ENCODE assay signal across 9 mouse cellular contexts in the genomic region with DNA sequence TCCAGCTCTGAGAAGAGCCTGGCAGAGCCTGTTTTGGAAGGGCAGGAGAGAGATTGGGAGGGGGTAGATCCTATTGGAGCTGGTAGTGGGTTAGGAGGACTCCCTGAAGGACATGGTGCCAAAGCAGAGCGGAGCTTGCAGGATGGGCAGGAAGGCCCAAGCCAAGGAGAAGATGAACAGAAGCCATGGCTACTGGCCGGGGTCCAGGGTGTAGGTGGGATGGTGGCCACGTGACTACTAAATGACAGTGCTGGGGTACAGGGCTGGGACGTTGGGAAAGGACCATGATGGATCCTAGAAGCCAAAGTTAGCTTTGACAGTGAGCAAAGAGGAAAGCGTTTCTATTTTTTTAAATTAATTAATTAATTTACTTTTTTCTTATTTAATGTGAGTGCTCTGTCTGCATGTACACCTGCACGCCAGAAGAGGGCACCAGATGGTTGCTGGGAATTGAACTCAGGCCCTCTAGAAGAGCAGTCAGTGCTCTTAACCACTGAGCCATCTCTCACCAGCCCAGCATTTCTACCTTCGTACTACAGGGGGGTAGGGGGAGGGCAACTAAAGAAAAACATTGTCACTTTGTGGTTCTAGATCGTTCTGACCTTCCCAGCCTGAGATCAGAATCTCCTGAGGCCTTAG. TPM values are rescaled to one million over a fixed set of nuclear protein-coding genes. Genes with fewer than 3 reads are reported as not detected.
DNase-seq lines count a peak whose midpoint lies in the region; ATAC-seq and TF ChIP-seq lines count a peak whose summit lies in the region.
"Had no signal": no experiment of that assay in that cellular context is flagged by ENCODE, and none has a peak within 500 bp of the region (broad histone marks: within the 10 kb centered on the region; RNA-seq: fewer than 3 reads in every experiment).

No protein-coding gene starts in this region.

- no peak overlapping the region for H3K4me3 ChIP-seq in kidney, embryonic 16.5 days (ENCODE audit: low read length)
- no peak overlapping the region for H3K4me3 ChIP-seq in bone marrow, adult 2 months (replicated peaks; ENCODE audit: control insufficient read depth, low read depth, low read length)

- 47% methylated on average over 8 of the region's 8 CpGs for WGBS in kidney, embryonic 16.5 days
- 41% methylated on average over 8 of the region's 8 CpGs for WGBS in bone marrow, adult 2 months

- H3K36me3 ChIP-seq in kidney, embryonic 16.5 days (ENCODE audit: insufficient read depth, low read length): no peaks in the 10 kb centered on the region

- no peak overlapping the region for H3K4me2 ChIP-seq in kidney, embryonic 16.5 days (replicated peaks; ENCODE audit: low read depth, low read length)

- no peak overlapping the region for H3K27ac ChIP-seq in kidney, embryonic 16.5 days (ENCODE audit: low read length)
- no peak overlapping the region for H3K27ac ChIP-seq in bone marrow, adult 2 months (ENCODE audit: control insufficient read depth, insufficient read depth, low read depth, low read length, poor library complexity)

- DNase-seq in adrenal gland, postnatal 36 days: peak; percentile 29 to 48
- no peak for DNase-seq in adrenal gland, postnatal 10 days
- DNase-seq in kidney, adult 9 months: peak; percentile 44
- DNase-seq in lung, postnatal 25 days (ENCODE audit: low spot score): peak; percentile 43
- DNase-seq in urinary bladder, adult 18-20 months (ENCODE audit: low spot score in 2 of 2): no peak

- peaks cover 46% of the 10 kb centered on the region for H3K27me3 ChIP-seq in kidney, embryonic 16.5 days (ENCODE audit: insufficient read depth, low read length)

- no peak overlapping the region for H3K9ac ChIP-seq in kidney, embryonic 16.5 days (replicated peaks; ENCODE audit: low read length)

- no peak for ATAC-seq in kidney, embryonic 16.5 days (ENCODE audit: low FRiP score, low TSS enrichment)
- no peak for ATAC-seq in erythroid progenitor cell, adult 5-6 weeks (replicated peaks; ENCODE audit: low FRiP score, poor library complexity, severe bottlenecking)
- ATAC-seq: forebrain, embryonic 16.5 days had no signal

- no peaks in the 10 kb centered on the region for H3K9me3 ChIP-seq in kidney, embryonic 16.5 days (ENCODE audit: low read length)

- TF ChIP-seq CTCF in bone marrow, adult 2 months (IDR thresholded peaks at IDR 0.05; ENCODE audit: control insufficient read depth, insufficient read depth, low read length): peak; percentile 23; the same call in 1 of the 2 replicates

- no peak for TF ChIP-seq POLR2A in bone marrow, adult 2 months (IDR thresholded peaks at IDR 0.05; ENCODE audit: borderline replicate concordance, control insufficient read depth, low read depth, low read length)

- H3K4me1 ChIP-seq in kidney, embryonic 16.5 days (ENCODE audit: insufficient read depth, low read length): peaks cover 19% of the 10 kb centered on the region
- no peaks in the 10 kb centered on the region for H3K4me1 ChIP-seq in bone marrow, adult 2 months (ENCODE audit: control insufficient read depth, insufficient read depth, low read length)

RNA-seq across cellular contexts. Expression of a gene that starts 5.3 kb away (rescaled TPM):
- 1 to 10 TPM; 2.7 to 2.8 TPM for total RNA-seq in adrenal gland, postnatal 36 days (2021)
- 10 to 100 TPM; 15.1 to 22.7 TPM for total RNA-seq in adrenal gland, postnatal 10 days (2021)
- 8.6 and 11.4 TPM in 2 replicates for polyA plus RNA-seq in kidney, embryonic 16.5 days (2015; fragmentation: Nextera tagmentation; extraction: Ambion mirVana)
- polyA plus RNA-seq in bone marrow, adult 2 months (2011; ENCODE audit: insufficient read depth, insufficient read length, low replicate concordance, missing spikeins): 8.1 TPM in 1 of 2 replicates, not detected in the other
- 1.3 and 2.5 TPM in 2 replicates for total RNA-seq in erythroid progenitor cell, adult 5-6 weeks (2015; ENCODE audit: low replicate concordance)
- not detected in 2 replicates for total RNA-seq in erythroid progenitor cell, adult 5-6 weeks (2017; ENCODE audit: low replicate concordance)

RNA-seq across cellular contexts. Expression of a gene that starts 36.0 kb away (rescaled TPM):
- total RNA-seq in adrenal gland, postnatal 36 days (2021): 1 to 10 TPM; 1.7 to 2.1 TPM
- 1 to 10 TPM; 5.0 to 7.9 TPM for total RNA-seq in adrenal gland, postnatal 10 days (2021)
- polyA plus RNA-seq in kidney, embryonic 16.5 days (2015; fragmentation: Nextera tagmentation; extraction: Ambion mirVana): 5.8 and 6.0 TPM in 2 replicates
- 0.23 and 0.60 TPM in 2 replicates for polyA plus RNA-seq in bone marrow, adult 2 months (2011; ENCODE audit: insufficient read depth, insufficient read length, low replicate concordance, missing spikeins)
- total RNA-seq in erythroid progenitor cell, adult 5-6 weeks (2015; ENCODE audit: low replicate concordance): not detected in 2 replicates
- total RNA-seq in erythroid progenitor cell, adult 5-6 weeks (2017; ENCODE audit: low replicate concordance): 0.53 and 0.90 TPM in 2 replicates

RNA-seq across cellular contexts. Expression of a gene that starts 42.3 kb away (rescaled TPM):
- 10 to 100 TPM; 17.0 to 21.4 TPM for total RNA-seq in adrenal gland, postnatal 36 days (2021)
- 10 to 100 TPM; 23.3 to 33.0 TPM for total RNA-seq in adrenal gland, postnatal 10 days (2021)
- 25.3 and 26.7 TPM in 2 replicates for polyA plus RNA-seq in kidney, embryonic 16.5 days (2015; fragmentation: Nextera tagmentation; extraction: Ambion mirVana)
- 2.5 and 3.8 TPM in 2 replicates for polyA plus RNA-seq in bone marrow, adult 2 months (2011; ENCODE audit: insufficient read depth, insufficient read length, low replicate concordance, missing spikeins)
- 1.7 and 2.9 TPM in 2 replicates for total RNA-seq in erythroid progenitor cell, adult 5-6 weeks (2015; ENCODE audit: low replicate concordance)
- total RNA-seq in erythroid progenitor cell, adult 5-6 weeks (2017; ENCODE audit: low replicate concordance): 1.4 and 10.8 TPM in 2 replicates

Comparison
In these comparisons a context has a peak if more than half of its experiments do, and no peak if none do; other contexts are left out.
1. DNase-seq: peak in adrenal gland, postnatal 36 days (2 of 2), kidney, adult 9 months (single experiment) and lung, postnatal 25 days (single experiment); none in adrenal gland, postnatal 10 days (single experiment) and urinary bladder, adult 18-20 months (0 of 2).
2. RNA of a gene that starts 5.3 kb away (total RNA-seq): 15.1 to 22.7 TPM in adrenal gland, postnatal 10 days; 2.7 to 2.8 TPM in adrenal gland, postnatal 36 days and 1.3 to 2.5 TPM in erythroid progenitor cell, adult 5-6 weeks; every median in the first group is over 4 times any median in the second.